Mouse (Mus musculus): Measurements from ENCODE around the gene Utp20. TPM values are rescaled to one million over a fixed set of nuclear protein-coding genes. Genes with fewer than 3 reads are reported as not detected.
"Not testable (repeated sequence)": the region's sequence is repeated elsewhere in the genome, so short reads cannot be mapped to it uniquely, and the experiment has no call there.

Gene Utp20
- polyA plus RNA-seq, 1 experiment: 4.8 TPM

GRCm38 (mm10) chr10:88765431-88766142, 61.0 kb downstream of the Utp20 start:
- no peak overlapping the region for H3K4me3 ChIP-seq (replicated peaks; ENCODE audit: extremely low read depth, low read depth, low read length)
- WGBS: 84% methylated on average over 15 of the region's 15 CpGs
- no peaks in the 10 kb centered on the region for H3K4me1 ChIP-seq (ENCODE audit: control insufficient read depth, insufficient read depth, low read length)
- no peak for DNase-seq
- TF ChIP-seq POLR2A (IDR thresholded peaks at IDR 0.05; ENCODE audit: borderline replicate concordance, extremely low read depth, low read depth, low read length) (no peak), CTCF (IDR thresholded peaks at IDR 0.05; ENCODE audit: insufficient read depth, low read length) (no peak)

GRCm38 (mm10) chr10:88761524-88762212, 64.9 kb downstream of the Utp20 start:
- no peak overlapping the region for H3K4me3 ChIP-seq (replicated peaks; ENCODE audit: extremely low read depth, low read depth, low read length)
- H3K4me1 ChIP-seq (ENCODE audit: control insufficient read depth, insufficient read depth, low read length): no peaks in the 10 kb centered on the region
- TF ChIP-seq CTCF (IDR thresholded peaks at IDR 0.05; ENCODE audit: insufficient read depth, low read length) (no peak), POLR2A (IDR thresholded peaks at IDR 0.05; ENCODE audit: borderline replicate concordance, extremely low read depth, low read depth, low read length) (no peak)
- DNase-seq: no peak
- 88% methylated on average over 13 of the region's 13 CpGs for WGBS

GRCm38 (mm10) chr10:88741426-88741825, 85.2 kb downstream of the Utp20 start:
- TF ChIP-seq POLR2A (IDR thresholded peaks at IDR 0.05; ENCODE audit: borderline replicate concordance, extremely low read depth, low read depth, low read length): no peak
- no peak for TF ChIP-seq CTCF (IDR thresholded peaks at IDR 0.05; ENCODE audit: insufficient read depth, low read length)
- H3K4me1 ChIP-seq (ENCODE audit: control insufficient read depth, insufficient read depth, low read length): no peaks in the 10 kb centered on the region
- DNase-seq: no peak
- 86% methylated on average over 2 of the region's 2 CpGs for WGBS
- H3K4me3 ChIP-seq (replicated peaks; ENCODE audit: extremely low read depth, low read depth, low read length): no peak overlapping the region

GRCm38 (mm10) chr10:88740781-88741180, 85.8 kb downstream of the Utp20 start:
- no peaks in the 10 kb centered on the region for H3K4me1 ChIP-seq (ENCODE audit: control insufficient read depth, insufficient read depth, low read length)
- H3K4me3 ChIP-seq (replicated peaks; ENCODE audit: extremely low read depth, low read depth, low read length): no peak overlapping the region
- 81% methylated on average over 5 of the region's 5 CpGs for WGBS
- no peak for TF ChIP-seq CTCF (IDR thresholded peaks at IDR 0.05; ENCODE audit: insufficient read depth, low read length)
- TF ChIP-seq POLR2A (IDR thresholded peaks at IDR 0.05; ENCODE audit: borderline replicate concordance, extremely low read depth, low read depth, low read length): no peak
- no peak for DNase-seq

- 93% methylated on average over 1 of the region's 1 CpGs for WGBS
- TF ChIP-seq CTCF (IDR thresholded peaks at IDR 0.05; ENCODE audit: insufficient read depth, low read length) (no peak), POLR2A (IDR thresholded peaks at IDR 0.05; ENCODE audit: borderline replicate concordance, extremely low read depth, low read depth, low read length) (no peak)
- DNase-seq: no peak
- Histone ChIP-seq H3K4me1 (ENCODE audit: control insufficient read depth, insufficient read depth, low read length) (no peaks in the 10 kb centered on the region), H3K4me3 (replicated peaks; ENCODE audit: extremely low read depth, low read depth, low read length) (no peak overlapping the region)
Measured at GRCm38 (mm10) chr10:88739818-88740217, 86.8 kb downstream of the Utp20 start.

GRCm38 (mm10) chr10:88739074-88739473, 87.5 kb downstream of the Utp20 start:
- not testable (repeated sequence) for H3K4me1 ChIP-seq (ENCODE audit: control insufficient read depth, insufficient read depth, low read length); H3K4me3 ChIP-seq (replicated peaks; ENCODE audit: extremely low read depth, low read depth, low read length); DNase-seq
- WGBS: 98% methylated on average over 8 of the region's 8 CpGs

- TF ChIP-seq POLR2A (IDR thresholded peaks at IDR 0.05; ENCODE audit: borderline replicate concordance, extremely low read depth, low read depth, low read length) (no peak), CTCF (IDR thresholded peaks at IDR 0.05; ENCODE audit: insufficient read depth, low read length) (no peak)
- Histone ChIP-seq H3K4me1 (ENCODE audit: control insufficient read depth, insufficient read depth, low read length) (no peaks in the 10 kb centered on the region; the same call in 1 of the 2 replicates), H3K4me3 (replicated peaks; ENCODE audit: extremely low read depth, low read depth, low read length) (peak overlapping the region; percentile 89)
- DNase-seq: no peak
- 4% methylated on average over 6 of the region's 6 CpGs for WGBS
Measured at GRCm38 (mm10) chr10:88732309-88732622, 94.3 kb downstream of the Utp20 start.

- peak overlapping the region; percentile 89 for H3K4me3 ChIP-seq (replicated peaks; ENCODE audit: extremely low read depth, low read depth, low read length)
- TF ChIP-seq POLR2A (IDR thresholded peaks at IDR 0.05; ENCODE audit: borderline replicate concordance, extremely low read depth, low read depth, low read length): no peak
- TF ChIP-seq CTCF (IDR thresholded peaks at IDR 0.05; ENCODE audit: insufficient read depth, low read length): no peak
- no peak for DNase-seq
- H3K4me1 ChIP-seq (ENCODE audit: control insufficient read depth, insufficient read depth, low read length): no peaks in the 10 kb centered on the region; the same call in 1 of the 2 replicates
- under 1% methylated on average over 55 of the region's 61 CpGs for WGBS
Measured at GRCm38 (mm10) chr10:88731496-88732308, 94.9 kb downstream of the Utp20 start.

- WGBS: under 1% methylated on average over 65 of the region's 65 CpGs
- peak; percentile 92 for DNase-seq
- TF ChIP-seq CTCF (IDR thresholded peaks at IDR 0.05; ENCODE audit: insufficient read depth, low read length): no peak
- TF ChIP-seq POLR2A (IDR thresholded peaks at IDR 0.05; ENCODE audit: borderline replicate concordance, extremely low read depth, low read depth, low read length): peak; percentile 71; the same call in 1 of the 2 replicates
- Histone ChIP-seq H3K4me3 (replicated peaks; ENCODE audit: extremely low read depth, low read depth, low read length) (peak within 1 kb of the TSS; percentile 89), H3K4me1 (ENCODE audit: control insufficient read depth, insufficient read depth, low read length) (no peaks in the 10 kb centered on the region; the same call in 1 of the 2 replicates)
Measured at GRCm38 (mm10) chr10:88730571-88731495, 95.8 kb downstream of the Utp20 start, which contains the start of gene Arl1. Gene Arl1 (plus strand): TSS chr10:88730858.

All from lung, adult 2 months (tissue).